Mouse (Mus musculus) bone marrow, adult 2 months (tissue): ENCODE measurements around the gene Wfdc16.

Source experiments
- CTCF ChIP-seq: fragments of 200-500 bp; IDR thresholded peaks from 2 replicates; pipeline ENCODE4 v1.5.1; 2011; ENCODE audit warnings: low read length, control low read depth; ENCODE audit not compliant: control insufficient read depth, insufficient read depth
- POLR2A ChIP-seq: fragments of 200-500 bp; IDR thresholded peaks from 2 replicates; pipeline ENCODE4 v1.6.1; 2011; ENCODE audit warnings: low read depth, mild to moderate bottlenecking, control low read depth, low read length, borderline replicate concordance; ENCODE audit not compliant: control insufficient read depth

DNA sequence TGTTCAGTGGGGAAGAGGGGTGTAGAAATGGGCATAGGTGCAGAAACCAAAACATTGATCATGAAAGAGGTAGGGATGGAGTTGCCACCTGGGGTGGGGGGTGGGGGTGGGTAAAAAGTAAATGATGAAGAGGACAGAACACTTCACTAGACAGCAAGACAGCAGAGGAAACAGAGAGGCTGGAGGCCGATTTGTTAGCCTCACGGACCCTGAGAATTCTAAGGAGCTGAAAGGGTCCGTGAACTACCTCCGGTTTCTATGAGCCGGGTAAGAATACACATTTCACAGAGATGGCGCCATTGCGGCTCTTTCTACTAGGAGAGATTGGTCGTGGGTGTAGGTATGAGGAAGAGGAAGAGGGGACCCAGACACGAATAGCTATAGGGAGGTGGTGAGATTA is 17.9 kb upstream of the Wfdc16 start, which contains the start of gene Wfdc9:
- TF ChIP-seq CTCF (no peak), POLR2A (no peak)
